Mouse (Mus musculus): ENCODE measurements around the gene Alyref. TPM values are rescaled to one million over a fixed set of nuclear protein-coding genes. Genes with fewer than 3 reads are reported as not detected.

Alyref gene
- polyA plus RNA-seq, 1 experiment from 2014 or later, result 162 TPM

- no peaks in the 10 kb centered on the region for H3K27me3 ChIP-seq (ENCODE audit: insufficient read depth, low read length)
- peaks cover 24% of the 10 kb centered on the region for H3K36me3 ChIP-seq (replicated peaks; ENCODE audit: insufficient read depth, low read length)
- H3K9ac ChIP-seq (replicated peaks), result peak overlapping the region; percentile 59
- no peaks in the 10 kb centered on the region for H3K9me3 ChIP-seq (ENCODE audit: low read length)
- peaks cover 48% of the 10 kb centered on the region for H3K4me1 ChIP-seq (ENCODE audit: insufficient read depth)
- H3K4me3 ChIP-seq (ENCODE audit: low read depth, low read length), result peak overlapping the region; percentile 6; the same call in 1 of the 2 replicates
- H3K27ac ChIP-seq (ENCODE audit: low read depth), result peak overlapping the region; percentile 97
- DNase-seq (no peak), ATAC-seq (no peak)
- WGBS (ENCODE audit: insufficient replicate concordance), result 75% methylated on average over 10 of the region's 10 CpGs
- H3K4me2 ChIP-seq (ENCODE audit: low read depth, low read length), result peak overlapping the region; percentile 66
- TF ChIP-seq EP300 (IDR thresholded peaks at IDR 0.05; ENCODE audit: low read depth) (no peak), CTCF (IDR thresholded peaks at IDR 0.05; ENCODE audit: low read depth) (no peak)
These were observed 20.0 kb downstream of the Alyref start for GRCm38 (mm10) chr11:120578024-120578693.

- H3K4me3 ChIP-seq (ENCODE audit: low read depth, low read length), result peak overlapping the region; percentile 31
- H3K9ac ChIP-seq (replicated peaks), result peak overlapping the region; percentile 59
- H3K27me3 ChIP-seq (ENCODE audit: insufficient read depth, low read length), result no peaks in the 10 kb centered on the region
- peak overlapping the region; percentile 97 for H3K27ac ChIP-seq (ENCODE audit: low read depth)
- TF ChIP-seq CTCF (IDR thresholded peaks at IDR 0.05; ENCODE audit: low read depth), result peak; percentile 60
- no peak for TF ChIP-seq EP300 (IDR thresholded peaks at IDR 0.05; ENCODE audit: low read depth)
- peaks cover 24% of the 10 kb centered on the region for H3K36me3 ChIP-seq (replicated peaks; ENCODE audit: insufficient read depth, low read length)
- peak overlapping the region; percentile 66 for H3K4me2 ChIP-seq (ENCODE audit: low read depth, low read length)
- ATAC-seq (no peak), DNase-seq (no peak)
- WGBS (ENCODE audit: insufficient replicate concordance), result 74% methylated on average over 7 of the region's 7 CpGs
- H3K9me3 ChIP-seq (ENCODE audit: low read length), result no peaks in the 10 kb centered on the region
- peaks cover 47% of the 10 kb centered on the region for H3K4me1 ChIP-seq (ENCODE audit: insufficient read depth)
These were observed 20.7 kb downstream of the Alyref start for GRCm38 (mm10) chr11:120577211-120578023.

GRCm38 (mm10) chr11:120576365-120576981 lies 21.7 kb downstream of the Alyref start:
- Histone ChIP-seq H3K4me3 (ENCODE audit: low read depth, low read length) (peak overlapping the region; percentile 31; the same call in 1 of the 2 replicates), H3K4me1 (ENCODE audit: insufficient read depth) (peaks cover 44% of the 10 kb centered on the region), H3K27ac (ENCODE audit: low read depth) (peak overlapping the region; percentile 97), H3K27me3 (ENCODE audit: insufficient read depth, low read length) (no peaks in the 10 kb centered on the region), H3K4me2 (ENCODE audit: low read depth, low read length) (peak overlapping the region; percentile 66), H3K9me3 (ENCODE audit: low read length) (no peaks in the 10 kb centered on the region), H3K36me3 (replicated peaks; ENCODE audit: insufficient read depth, low read length) (peaks cover 24% of the 10 kb centered on the region), H3K9ac (replicated peaks) (peak overlapping the region; percentile 56)
- DNase-seq (peak; percentile 64), ATAC-seq (peak; percentile 14)
- TF ChIP-seq CTCF (IDR thresholded peaks at IDR 0.05; ENCODE audit: low read depth) (no peak), EP300 (IDR thresholded peaks at IDR 0.05; ENCODE audit: low read depth) (peak; percentile 88)
- 76% methylated on average over 3 of the region's 3 CpGs for WGBS (ENCODE audit: insufficient replicate concordance)

GRCm38 (mm10) chr11:120575940-120576339 lies 22.2 kb downstream of the Alyref start:
- Histone ChIP-seq H3K9me3 (ENCODE audit: low read length) (no peaks in the 10 kb centered on the region), H3K4me3 (ENCODE audit: low read depth, low read length) (no peak overlapping the region), H3K27ac (ENCODE audit: low read depth) (peak overlapping the region; percentile 97), H3K27me3 (ENCODE audit: insufficient read depth, low read length) (no peaks in the 10 kb centered on the region), H3K36me3 (replicated peaks; ENCODE audit: insufficient read depth, low read length) (peaks cover 28% of the 10 kb centered on the region), H3K9ac (replicated peaks) (no peak overlapping the region; the same call in 1 of the 2 replicates), H3K4me1 (ENCODE audit: insufficient read depth) (peaks cover 50% of the 10 kb centered on the region), H3K4me2 (ENCODE audit: low read depth, low read length) (no peak overlapping the region)
- DNase-seq (no peak), ATAC-seq (no peak)
- TF ChIP-seq EP300 (IDR thresholded peaks at IDR 0.05; ENCODE audit: low read depth) (no peak), CTCF (IDR thresholded peaks at IDR 0.05; ENCODE audit: low read depth) (no peak)

GRCm38 (mm10) chr11:120575046-120575445 lies 23.1 kb downstream of the Alyref start:
- Histone ChIP-seq H3K4me1 (ENCODE audit: insufficient read depth) (peaks cover 44% of the 10 kb centered on the region), H3K9me3 (ENCODE audit: low read length) (no peaks in the 10 kb centered on the region), H3K27ac (ENCODE audit: low read depth) (peak overlapping the region; percentile 98; the same call in 1 of the 2 replicates), H3K27me3 (ENCODE audit: insufficient read depth, low read length) (no peaks in the 10 kb centered on the region), H3K36me3 (replicated peaks; ENCODE audit: insufficient read depth, low read length) (peaks cover 31% of the 10 kb centered on the region), H3K4me2 (ENCODE audit: low read depth, low read length) (peak overlapping the region; percentile 90; the same call in 1 of the 2 replicates), H3K4me3 (ENCODE audit: low read depth, low read length) (no peak overlapping the region), H3K9ac (replicated peaks) (no peak overlapping the region)
- no peak for DNase-seq
- ATAC-seq, result no peak
- TF ChIP-seq EP300 (IDR thresholded peaks at IDR 0.05; ENCODE audit: low read depth), result no peak
- TF ChIP-seq CTCF (IDR thresholded peaks at IDR 0.05; ENCODE audit: low read depth), result no peak
- 72% methylated on average over 2 of the region's 2 CpGs for WGBS (ENCODE audit: insufficient replicate concordance)

GRCm38 (mm10) chr11:120574278-120574600 lies 23.9 kb downstream of the Alyref start:
- peak overlapping the region; percentile 90 for H3K4me2 ChIP-seq (ENCODE audit: low read depth, low read length)
- H3K9ac ChIP-seq (replicated peaks), result peak overlapping the region; percentile 87
- WGBS (ENCODE audit: insufficient replicate concordance), result 29% methylated on average over 5 of the region's 5 CpGs
- no peak for ATAC-seq
- peak overlapping the region; percentile 93 for H3K4me3 ChIP-seq (ENCODE audit: low read depth, low read length)
- H3K36me3 ChIP-seq (replicated peaks; ENCODE audit: insufficient read depth, low read length), result peaks cover 30% of the 10 kb centered on the region
- H3K27me3 ChIP-seq (ENCODE audit: insufficient read depth, low read length), result no peaks in the 10 kb centered on the region
- H3K27ac ChIP-seq (ENCODE audit: low read depth), result peak overlapping the region; percentile 98
- DNase-seq, result no peak
- no peaks in the 10 kb centered on the region for H3K9me3 ChIP-seq (ENCODE audit: low read length)
- TF ChIP-seq EP300 (IDR thresholded peaks at IDR 0.05; ENCODE audit: low read depth), result no peak
- no peak for TF ChIP-seq CTCF (IDR thresholded peaks at IDR 0.05; ENCODE audit: low read depth)
- H3K4me1 ChIP-seq (ENCODE audit: insufficient read depth), result peaks cover 36% of the 10 kb centered on the region
